Mouse (Mus musculus): ENCODE measurements around the gene Olfr98. TPM values are rescaled to one million over a fixed set of nuclear protein-coding genes. Genes with fewer than 3 reads are reported as not detected.

Gene Olfr98
- polyA plus RNA-seq (2014; fragmentation: Nextera tagmentation; extraction: Ambion mirVana) = not detected in 2 replicates

GRCm38 (mm10) chr17:37263626-37264025, at the start of gene Olfr98:
Gene Olfr98 (minus strand): TSS chr17:37263749.
- Histone ChIP-seq H3K27ac (ENCODE audit: low read length) (no peak within 1 kb of the TSS), H3K27me3 (ENCODE audit: control insufficient read depth, insufficient read depth, low read length) (no peaks in the 10 kb centered on the region), H3K4me1 (ENCODE audit: control insufficient read depth, insufficient read depth, low read length) (no peaks in the 10 kb centered on the region), H3K4me2 (replicated peaks; ENCODE audit: low read depth, low read length) (no peak within 1 kb of the TSS), H3K9ac (replicated peaks; ENCODE audit: low read depth, low read length) (no peak within 1 kb of the TSS), H3K36me3 (ENCODE audit: control insufficient read depth, insufficient read depth, low read length) (no peaks in the 10 kb centered on the region), H3K4me3 (ENCODE audit: low read depth, low read length) (no peak within 1 kb of the TSS), H3K9me3 (ENCODE audit: control insufficient read depth, low read depth, low read length) (no peaks in the 10 kb centered on the region)
- no peak for ATAC-seq (ENCODE audit: insufficient number of reproducible peaks, insufficient read depth, low FRiP score, low read depth)
- 74% methylated on average over 1 of the region's 1 CpGs for WGBS

DNA sequence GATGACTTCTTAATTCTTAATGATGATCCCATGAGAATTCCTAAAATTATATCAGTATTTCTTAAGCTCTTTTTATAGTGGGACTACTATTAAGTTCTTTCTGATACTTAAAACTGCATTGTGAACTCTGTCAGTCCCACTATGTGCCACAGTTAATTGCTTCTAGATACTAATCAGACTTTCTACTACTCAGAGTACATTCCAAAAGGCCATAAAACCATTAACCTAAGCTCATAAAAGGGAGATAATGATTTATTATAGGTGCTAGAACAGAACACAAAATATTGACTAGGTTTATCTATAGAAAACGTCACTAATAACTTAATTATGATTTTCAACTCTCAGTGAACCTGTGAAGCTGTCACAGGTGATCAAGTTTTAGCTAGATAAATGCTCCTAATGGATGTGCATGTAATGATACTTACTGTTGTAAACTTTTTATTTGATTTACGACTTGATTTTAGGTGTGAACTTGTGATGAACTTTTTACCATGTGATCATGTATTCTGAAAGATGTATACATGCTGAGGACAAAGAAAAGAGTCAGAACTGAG, 46.7 kb upstream of the Olfr98 start:
- Histone ChIP-seq H3K36me3 (ENCODE audit: control insufficient read depth, insufficient read depth, low read length) (no peaks in the 10 kb centered on the region), H3K27ac (ENCODE audit: low read length) (no peak overlapping the region), H3K4me3 (ENCODE audit: low read depth, low read length) (no peak overlapping the region), H3K4me2 (replicated peaks; ENCODE audit: low read depth, low read length) (no peak overlapping the region), H3K9ac (replicated peaks; ENCODE audit: low read depth, low read length) (no peak overlapping the region), H3K4me1 (ENCODE audit: control insufficient read depth, insufficient read depth, low read length) (no peaks in the 10 kb centered on the region), H3K27me3 (ENCODE audit: control insufficient read depth, insufficient read depth, low read length) (no peaks in the 10 kb centered on the region), H3K9me3 (ENCODE audit: control insufficient read depth, low read depth, low read length) (no peaks in the 10 kb centered on the region)
- 28% methylated on average over 2 of the region's 2 CpGs for WGBS
- ATAC-seq (ENCODE audit: insufficient number of reproducible peaks, insufficient read depth, low FRiP score, low read depth) = no peak

DNA sequence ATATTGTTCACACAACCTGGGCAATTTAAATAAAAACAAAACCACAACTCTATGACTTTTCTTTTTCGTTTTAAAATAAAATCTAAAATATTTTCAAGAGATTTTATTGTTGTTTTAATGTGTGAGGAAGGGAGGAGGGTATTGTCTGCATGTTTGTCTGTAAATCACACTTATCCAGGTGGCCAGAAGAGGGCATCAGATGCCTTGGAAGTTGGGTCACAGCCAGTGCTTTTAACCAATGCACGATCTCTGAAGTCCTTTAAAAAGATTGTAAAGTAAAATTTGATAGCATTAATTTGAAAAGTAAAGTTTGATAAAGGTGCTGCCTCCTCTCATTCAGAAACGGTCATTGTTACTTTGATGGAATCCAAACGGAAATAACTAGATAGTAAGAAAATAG, 44.9 kb upstream of the Olfr98 start:
- Histone ChIP-seq H3K4me2 (replicated peaks; ENCODE audit: low read depth, low read length) (no peak overlapping the region), H3K4me1 (ENCODE audit: control insufficient read depth, insufficient read depth, low read length) (no peaks in the 10 kb centered on the region), H3K36me3 (ENCODE audit: control insufficient read depth, insufficient read depth, low read length) (no peaks in the 10 kb centered on the region), H3K9ac (replicated peaks; ENCODE audit: low read depth, low read length) (no peak overlapping the region), H3K27me3 (ENCODE audit: control insufficient read depth, insufficient read depth, low read length) (no peaks in the 10 kb centered on the region), H3K9me3 (ENCODE audit: control insufficient read depth, low read depth, low read length) (no peaks in the 10 kb centered on the region), H3K27ac (ENCODE audit: low read length) (no peak overlapping the region), H3K4me3 (ENCODE audit: low read depth, low read length) (no peak overlapping the region)
- 35% methylated on average over 4 of the region's 4 CpGs for WGBS
- ATAC-seq (ENCODE audit: insufficient number of reproducible peaks, insufficient read depth, low FRiP score, low read depth) = no peak

DNA sequence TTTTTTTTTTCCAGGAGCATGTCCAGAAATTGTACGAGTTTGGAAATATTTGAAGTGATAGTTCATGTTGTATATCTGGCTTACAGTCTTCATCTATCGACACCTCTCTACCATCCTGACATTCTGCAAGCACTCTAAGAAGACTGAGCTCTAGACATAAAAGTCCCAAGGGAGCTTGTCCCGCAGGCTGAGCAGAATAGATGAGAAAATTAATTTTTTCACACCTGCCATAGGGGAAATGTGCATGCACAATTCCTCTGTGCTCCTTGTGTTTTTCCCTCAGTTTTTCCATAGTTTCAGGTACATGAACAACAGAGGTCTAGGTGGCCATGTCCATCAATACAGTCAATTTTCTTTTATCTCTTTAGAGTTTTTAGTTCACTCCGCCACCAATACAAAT, 40.7 kb upstream of the Olfr98 start, which contains the start of gene Olfr101:
TSS of gene Olfr101 (minus strand) at position 101 of the 400 bp plus-strand sequence.
- H3K27ac ChIP-seq (ENCODE audit: low read length) = no peak within 1 kb of the TSS
- H3K4me2 ChIP-seq (replicated peaks; ENCODE audit: low read depth, low read length) = no peak within 1 kb of the TSS
- H3K4me1 ChIP-seq (ENCODE audit: control insufficient read depth, insufficient read depth, low read length) = no peaks in the 10 kb centered on the region
- no peaks in the 10 kb centered on the region for H3K27me3 ChIP-seq (ENCODE audit: control insufficient read depth, insufficient read depth, low read length)
- H3K4me3 ChIP-seq (ENCODE audit: low read depth, low read length) = no peak within 1 kb of the TSS
- H3K9ac ChIP-seq (replicated peaks; ENCODE audit: low read depth, low read length) = no peak within 1 kb of the TSS
- no peaks in the 10 kb centered on the region for H3K9me3 ChIP-seq (ENCODE audit: control insufficient read depth, low read depth, low read length)
- 80% methylated on average over 4 of the region's 4 CpGs for WGBS
- ATAC-seq (ENCODE audit: insufficient number of reproducible peaks, insufficient read depth, low FRiP score, low read depth) = no peak
- no peaks in the 10 kb centered on the region for H3K36me3 ChIP-seq (ENCODE audit: control insufficient read depth, insufficient read depth, low read length)

DNA sequence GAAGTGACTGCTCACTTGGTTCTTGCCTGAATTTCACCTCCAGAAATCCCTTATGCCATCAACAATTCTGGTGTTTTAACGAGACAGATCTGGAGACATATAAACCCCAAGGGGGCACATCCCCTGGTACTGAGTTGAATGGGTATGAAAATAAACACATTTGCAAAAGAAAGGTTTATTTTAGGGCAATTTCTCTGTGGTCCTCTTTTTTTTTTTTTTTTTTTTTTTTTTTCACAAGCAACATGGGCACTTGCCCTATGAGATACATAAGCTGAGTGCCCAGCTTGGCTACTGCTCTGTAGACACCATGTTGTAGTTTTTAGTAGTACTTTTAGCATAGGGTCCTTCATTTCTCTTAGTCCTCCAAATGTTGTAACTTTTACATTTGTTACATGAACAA, 19.8 kb upstream of the Olfr98 start, which contains the start of gene Olfr99:
TSS of gene Olfr99 (minus strand) at position 101 of the 400 bp plus-strand sequence.
- Histone ChIP-seq H3K4me2 (replicated peaks; ENCODE audit: low read depth, low read length) (no peak within 1 kb of the TSS), H3K27ac (ENCODE audit: low read length) (no peak within 1 kb of the TSS), H3K9ac (replicated peaks; ENCODE audit: low read depth, low read length) (no peak within 1 kb of the TSS), H3K9me3 (ENCODE audit: control insufficient read depth, low read depth, low read length) (no peaks in the 10 kb centered on the region), H3K27me3 (ENCODE audit: control insufficient read depth, insufficient read depth, low read length) (no peaks in the 10 kb centered on the region), H3K36me3 (ENCODE audit: control insufficient read depth, insufficient read depth, low read length) (no peaks in the 10 kb centered on the region), H3K4me3 (ENCODE audit: low read depth, low read length) (no peak within 1 kb of the TSS), H3K4me1 (ENCODE audit: control insufficient read depth, insufficient read depth, low read length) (no peaks in the 10 kb centered on the region)
- no peak for ATAC-seq (ENCODE audit: insufficient number of reproducible peaks, insufficient read depth, low FRiP score, low read depth)
- WGBS = 75% methylated on average over 1 of the region's 1 CpGs

DNA sequence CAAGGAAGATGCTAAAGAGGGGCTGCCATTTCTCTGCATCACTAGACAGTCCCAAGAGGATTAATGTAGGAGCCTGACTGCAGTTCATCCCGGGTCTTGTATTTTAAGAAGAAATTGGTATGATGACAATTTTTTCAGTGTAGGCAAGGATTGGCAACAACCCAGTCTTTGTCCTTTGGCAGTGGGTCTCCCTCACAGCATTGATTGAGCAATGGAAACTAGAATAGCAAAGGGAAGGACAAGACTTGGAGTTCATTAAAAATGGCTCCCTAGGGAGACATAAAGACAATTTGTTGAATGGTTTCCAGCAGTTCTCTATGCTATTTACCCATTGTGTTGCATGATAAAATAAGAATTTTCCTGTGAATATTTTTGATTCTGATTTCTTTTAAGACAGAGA, 16.8 kb upstream of the Olfr98 start:
- 86% methylated on average over 1 of the region's 1 CpGs for WGBS
- Histone ChIP-seq H3K4me3 (ENCODE audit: low read depth, low read length) (no peak overlapping the region), H3K36me3 (ENCODE audit: control insufficient read depth, insufficient read depth, low read length) (no peaks in the 10 kb centered on the region), H3K4me1 (ENCODE audit: control insufficient read depth, insufficient read depth, low read length) (no peaks in the 10 kb centered on the region), H3K9ac (replicated peaks; ENCODE audit: low read depth, low read length) (no peak overlapping the region), H3K27me3 (ENCODE audit: control insufficient read depth, insufficient read depth, low read length) (no peaks in the 10 kb centered on the region), H3K4me2 (replicated peaks; ENCODE audit: low read depth, low read length) (no peak overlapping the region), H3K27ac (ENCODE audit: low read length) (no peak overlapping the region), H3K9me3 (ENCODE audit: control insufficient read depth, low read depth, low read length) (no peaks in the 10 kb centered on the region)
- no peak for ATAC-seq (ENCODE audit: insufficient number of reproducible peaks, insufficient read depth, low FRiP score, low read depth)

DNA sequence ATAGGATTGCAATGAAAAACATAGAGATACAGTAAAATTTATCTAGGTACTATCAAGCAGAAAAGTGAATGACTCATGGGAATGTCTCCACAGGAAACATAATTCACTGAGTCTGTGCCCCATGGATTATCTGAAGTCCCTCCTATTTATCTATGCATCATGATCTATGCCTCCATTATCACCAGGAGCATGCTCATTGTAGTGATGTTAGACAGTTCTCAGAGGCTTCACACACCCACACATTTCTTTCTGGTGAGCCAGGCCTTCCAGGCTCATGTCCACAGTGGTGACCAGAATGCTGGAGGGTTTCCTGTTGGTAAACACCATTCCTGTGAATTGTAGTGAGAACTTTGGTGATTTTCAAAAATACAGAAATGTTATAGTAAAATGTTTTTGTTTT, 13.0 kb upstream of the Olfr98 start:
- H3K9me3 ChIP-seq (ENCODE audit: control insufficient read depth, low read depth, low read length) = no peaks in the 10 kb centered on the region
- H3K9ac ChIP-seq (replicated peaks; ENCODE audit: low read depth, low read length) = no peak overlapping the region
- H3K27ac ChIP-seq (ENCODE audit: low read length) = no peak overlapping the region
- H3K4me3 ChIP-seq (ENCODE audit: low read depth, low read length) = no peak overlapping the region
- no peaks in the 10 kb centered on the region for H3K4me1 ChIP-seq (ENCODE audit: control insufficient read depth, insufficient read depth, low read length)
- ATAC-seq (ENCODE audit: insufficient number of reproducible peaks, insufficient read depth, low FRiP score, low read depth) = no peak
- H3K4me2 ChIP-seq (replicated peaks; ENCODE audit: low read depth, low read length) = no peak overlapping the region
- H3K27me3 ChIP-seq (ENCODE audit: control insufficient read depth, insufficient read depth, low read length) = no peaks in the 10 kb centered on the region
- H3K36me3 ChIP-seq (ENCODE audit: control insufficient read depth, insufficient read depth, low read length) = no peaks in the 10 kb centered on the region

- WGBS = 79% methylated on average over 2 of the region's 2 CpGs
- Histone ChIP-seq H3K27me3 (ENCODE audit: control insufficient read depth, insufficient read depth, low read length) (no peaks in the 10 kb centered on the region), H3K9ac (replicated peaks; ENCODE audit: low read depth, low read length) (no peak overlapping the region), H3K36me3 (ENCODE audit: control insufficient read depth, insufficient read depth, low read length) (no peaks in the 10 kb centered on the region), H3K27ac (ENCODE audit: low read length) (no peak overlapping the region), H3K4me2 (replicated peaks; ENCODE audit: low read depth, low read length) (no peak overlapping the region), H3K9me3 (ENCODE audit: control insufficient read depth, low read depth, low read length) (no peaks in the 10 kb centered on the region), H3K4me3 (ENCODE audit: low read depth, low read length) (no peak overlapping the region), H3K4me1 (ENCODE audit: control insufficient read depth, insufficient read depth, low read length) (no peaks in the 10 kb centered on the region)
- no peak for ATAC-seq (ENCODE audit: insufficient number of reproducible peaks, insufficient read depth, low FRiP score, low read depth)
Measured at GRCm38 (mm10) chr17:37275626-37276248, 12.2 kb upstream of the Olfr98 start.

GRCm38 (mm10) chr17:37270702-37271092, 7.1 kb upstream of the Olfr98 start:
- Histone ChIP-seq H3K4me1 (ENCODE audit: control insufficient read depth, insufficient read depth, low read length) (no peaks in the 10 kb centered on the region), H3K9ac (replicated peaks; ENCODE audit: low read depth, low read length) (no peak overlapping the region), H3K36me3 (ENCODE audit: control insufficient read depth, insufficient read depth, low read length) (no peaks in the 10 kb centered on the region), H3K27me3 (ENCODE audit: control insufficient read depth, insufficient read depth, low read length) (no peaks in the 10 kb centered on the region), H3K9me3 (ENCODE audit: control insufficient read depth, low read depth, low read length) (no peaks in the 10 kb centered on the region), H3K4me2 (replicated peaks; ENCODE audit: low read depth, low read length) (peak overlapping the region; percentile 91), H3K27ac (ENCODE audit: low read length) (no peak overlapping the region), H3K4me3 (ENCODE audit: low read depth, low read length) (peak overlapping the region; percentile 44)
- no peak for ATAC-seq (ENCODE audit: insufficient number of reproducible peaks, insufficient read depth, low FRiP score, low read depth)
- 59% methylated on average over 8 of the region's 8 CpGs for WGBS

Measured in stomach, embryonic 14.5 days (tissue).